Mouse (Mus musculus): ENCODE measurements around the gene Gm33543. TPM values are rescaled to one million over a fixed set of nuclear protein-coding genes. Genes with fewer than 3 reads are reported as not detected.

Gene Gm33543
- total and polyA plus RNA-seq, 3 experiments = not detected

DNA sequence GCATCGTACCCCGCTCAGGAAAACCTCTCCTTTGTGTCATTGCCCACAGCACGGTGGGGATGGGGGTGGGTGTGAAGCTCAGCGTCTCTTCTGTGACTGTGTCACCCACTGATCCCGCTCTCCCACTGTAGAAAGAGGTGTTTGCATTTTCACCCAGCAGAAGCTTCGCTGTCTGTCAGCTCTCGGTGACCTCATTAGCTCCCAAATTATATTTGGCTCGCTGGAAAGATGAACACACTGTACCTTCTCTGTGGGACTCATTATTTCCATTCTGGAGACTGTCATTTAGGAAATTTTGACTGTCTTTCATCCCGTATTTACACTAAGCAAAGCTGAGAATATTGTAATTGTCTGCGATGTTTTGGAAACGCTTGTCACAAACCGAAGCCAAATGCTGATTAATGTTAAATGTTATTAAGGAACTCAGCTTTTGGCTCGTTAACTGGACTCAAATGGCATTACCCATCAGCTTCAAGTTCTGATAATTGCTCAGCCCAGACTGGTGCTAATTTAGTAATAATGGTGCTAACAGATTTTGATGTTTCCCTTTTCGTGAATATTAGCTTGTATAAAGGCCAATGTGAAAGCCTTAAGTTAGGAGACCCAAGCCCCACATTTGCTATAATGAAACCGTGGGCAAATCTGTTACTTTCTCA is 51.8 kb downstream of the Gm33543 start:
- TF ChIP-seq E2F4 (IDR thresholded peaks at IDR 0.05; ENCODE audit: borderline replicate concordance, low read depth, low read length) (no peak), TCF12 (IDR thresholded peaks at IDR 0.05; ENCODE audit: low read depth, low read length) (no peak)
- Histone ChIP-seq H3K4me1 (ENCODE audit: control insufficient read depth in 1 of 2, insufficient read depth in 2 of 2, low read length in 2 of 2) (no peaks in the 10 kb centered on the region), H3K9me3 (replicated peaks; ENCODE audit: insufficient read depth, low read length) (no peaks in the 10 kb centered on the region)

DNA sequence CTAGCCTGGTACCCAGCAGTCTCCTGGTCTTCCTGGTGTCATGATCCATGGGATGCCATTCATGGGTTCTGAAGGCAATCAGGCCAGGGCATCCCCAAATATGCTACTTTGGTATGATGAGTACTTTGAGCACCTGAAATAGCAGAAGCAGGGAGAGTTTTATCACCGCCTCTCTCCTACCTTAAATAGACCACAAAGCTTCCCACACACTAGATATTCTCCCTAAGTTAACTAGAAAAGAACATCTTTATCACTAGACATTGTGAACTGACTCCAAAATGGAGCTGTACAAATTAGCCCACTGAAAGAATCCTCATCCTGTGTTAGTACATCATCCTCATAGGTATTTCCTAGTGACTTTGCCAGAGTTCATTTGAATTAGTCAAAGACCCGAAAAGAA is 55.6 kb downstream of the Gm33543 start:
- no peak for DNase-seq (ENCODE audit: low read depth, low spot score)
- Histone ChIP-seq H3K27me3 (ENCODE audit: control insufficient read depth in 1 of 2, insufficient read depth in 2 of 2, low read length in 2 of 2) (no peaks in the 10 kb centered on the region), H3K9ac (ENCODE audit: control insufficient read depth, low read depth, low read length, poor library complexity, severe bottlenecking) (no peak overlapping the region), H3K79me2 (ENCODE audit: control insufficient read depth, insufficient read depth, low read length, poor library complexity) (no peaks in the 10 kb centered on the region), H3K4me3 (ENCODE audit: control insufficient read depth in 1 of 2, insufficient read depth in 1 of 2, low read depth in 2 of 2, low read length in 2 of 2) (no peak overlapping the region), H3K27ac (ENCODE audit: control insufficient read depth, low read depth, low read length) (no peak overlapping the region), H3K36me3 (ENCODE audit: control insufficient read depth in 1 of 2, insufficient read depth in 2 of 2, low read length in 2 of 2) (no peaks in the 10 kb centered on the region), H3K4me1 (ENCODE audit: control insufficient read depth in 1 of 2, insufficient read depth in 2 of 2, low read length in 2 of 2) (no peaks in the 10 kb centered on the region), H3K9me3 (replicated peaks; ENCODE audit: insufficient read depth, low read length) (no peaks in the 10 kb centered on the region)
- no peak for TF ChIP-seq KAT2A (conservative IDR thresholded peaks at IDR 0.05; ENCODE audit: low read depth, low read length)
- TF ChIP-seq MYC (IDR thresholded peaks at IDR 0.05; ENCODE audit: low read depth, low read length) = no peak
- no peak for TF ChIP-seq ZC3H11A (IDR thresholded peaks at IDR 0.05; ENCODE audit: low read depth, low read length)
- no peak for TF ChIP-seq SIN3A (IDR thresholded peaks at IDR 0.05; ENCODE audit: low read length)
- no peak for TF ChIP-seq UBTF (IDR thresholded peaks at IDR 0.05; ENCODE audit: borderline replicate concordance, insufficient read depth, low read depth, low read length)
- no peak for TF ChIP-seq MYB (IDR thresholded peaks at IDR 0.05; ENCODE audit: low read depth, low read length)
- TF ChIP-seq MXI1 (IDR thresholded peaks at IDR 0.05; ENCODE audit: low read depth, low read length) = no peak

More for the DNA sequence above, 51.8 kb downstream of the Gm33543 start:
- Histone ChIP-seq H3K27ac (ENCODE audit: control insufficient read depth, low read depth, low read length) (no peak overlapping the region), H3K9ac (ENCODE audit: control insufficient read depth, low read depth, low read length, poor library complexity, severe bottlenecking) (no peak overlapping the region), H3K79me2 (ENCODE audit: control insufficient read depth, insufficient read depth, low read length, poor library complexity) (no peaks in the 10 kb centered on the region), H3K27me3 (ENCODE audit: control insufficient read depth in 1 of 2, insufficient read depth in 2 of 2, low read length in 2 of 2) (no peaks in the 10 kb centered on the region), H3K36me3 (ENCODE audit: control insufficient read depth in 1 of 2, insufficient read depth in 2 of 2, low read length in 2 of 2) (no peaks in the 10 kb centered on the region), H3K4me3 (ENCODE audit: control insufficient read depth in 1 of 2, insufficient read depth in 1 of 2, low read depth in 2 of 2, low read length in 2 of 2) (no peak overlapping the region)
- DNase-seq (ENCODE audit: low read depth, low spot score) = no peak

DNA sequence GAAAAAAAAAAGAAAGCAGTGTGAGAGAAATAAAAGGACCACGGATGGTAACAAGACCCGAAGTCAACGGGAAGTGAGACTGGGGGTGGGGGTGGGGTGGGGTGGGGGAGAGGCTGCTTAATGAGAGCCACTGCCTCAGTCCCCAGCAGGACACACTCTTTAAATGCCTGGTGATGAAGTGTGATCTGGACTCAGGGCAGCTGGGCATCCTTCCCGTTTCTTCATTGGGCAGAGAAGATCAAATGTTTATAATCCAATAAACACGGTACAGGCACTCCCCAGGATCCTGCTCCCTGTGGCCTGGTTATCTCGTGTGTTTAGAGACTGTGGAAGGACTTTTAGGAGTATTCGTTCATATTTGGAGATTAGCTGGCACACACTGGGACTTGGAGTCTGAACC is 57.9 kb downstream of the Gm33543 start:
- no peaks in the 10 kb centered on the region for H3K4me1 ChIP-seq (ENCODE audit: control insufficient read depth in 1 of 2, insufficient read depth in 2 of 2, low read length in 2 of 2)
- H3K4me3 ChIP-seq (ENCODE audit: control insufficient read depth in 1 of 2, insufficient read depth in 1 of 2, low read depth in 2 of 2, low read length in 2 of 2) = no peak overlapping the region
- H3K27ac ChIP-seq (ENCODE audit: control insufficient read depth, low read depth, low read length) = no peak overlapping the region
- H3K9me3 ChIP-seq (replicated peaks; ENCODE audit: insufficient read depth, low read length) = no peaks in the 10 kb centered on the region
- TF ChIP-seq SIN3A (IDR thresholded peaks at IDR 0.05; ENCODE audit: low read length) = no peak
- no peaks in the 10 kb centered on the region for H3K27me3 ChIP-seq (ENCODE audit: control insufficient read depth in 1 of 2, insufficient read depth in 2 of 2, low read length in 2 of 2)
- no peak overlapping the region for H3K9ac ChIP-seq (ENCODE audit: control insufficient read depth, low read depth, low read length, poor library complexity, severe bottlenecking)
- no peaks in the 10 kb centered on the region for H3K36me3 ChIP-seq (ENCODE audit: control insufficient read depth in 1 of 2, insufficient read depth in 2 of 2, low read length in 2 of 2)
- DNase-seq (ENCODE audit: low read depth, low spot score) = no peak
- H3K79me2 ChIP-seq (ENCODE audit: control insufficient read depth, insufficient read depth, low read length, poor library complexity) = no peaks in the 10 kb centered on the region

All from MEL (cell line).